Mouse (Mus musculus): Measurements from ENCODE around the gene Sqstm1.

DNA sequence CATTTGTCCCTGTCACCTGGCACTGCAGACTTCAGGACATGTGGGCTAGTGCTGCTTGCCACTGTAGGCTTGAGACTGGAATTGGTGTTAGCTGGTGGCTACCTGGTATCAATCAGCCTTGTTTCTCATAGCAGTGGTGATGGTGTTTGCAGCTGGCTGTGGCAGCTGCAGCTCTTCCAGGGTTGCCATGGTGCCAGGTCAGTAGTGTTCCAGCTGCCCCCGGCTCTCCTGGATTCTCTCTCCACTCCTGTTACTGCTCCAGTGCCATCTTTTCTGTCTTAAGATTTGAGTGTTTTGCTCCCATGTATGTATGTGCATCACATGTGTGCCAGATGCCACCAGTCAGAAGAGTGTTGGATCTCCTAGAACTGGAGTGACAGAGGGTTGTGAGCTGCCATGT, 42.8 kb upstream of the Sqstm1 start:
- TF ChIP-seq POLR2A (IDR thresholded peaks at IDR 0.05; ENCODE audit: extremely low read depth, insufficient read depth, low read length) (no peak), CTCF (IDR thresholded peaks at IDR 0.05; ENCODE audit: low read depth, low read length) (no peak)

All from liver, adult 2 months (tissue).